Mouse (Mus musculus): ENCODE results near the gene Kif3b.
A peak's percentile ranks its signal among the peaks of the same experiment; 100 is the strongest.
"Not testable (repeated sequence)": the region's sequence is repeated elsewhere in the genome, so short reads cannot be mapped to it uniquely, and the experiment has no call there.

Gene Kif3b

GRCm38 (mm10) chr2:153345454-153346220 is 54.4 kb downstream of the Kif3b start, which contains the start of gene Asxl1:
Gene Asxl1 (plus strand): TSS chr2:153345829.
- DNase-seq (ENCODE audit: low read depth, low spot score), result peak; percentile 98

- DNase-seq (ENCODE audit: low read depth, low spot score), result peak; percentile 64
These were observed 55.3 kb downstream of the Kif3b start for GRCm38 (mm10) chr2:153346221-153347182.

- DNase-seq (ENCODE audit: low read depth, low spot score), result peak; percentile 48
These were observed 56.1 kb downstream of the Kif3b start for GRCm38 (mm10) chr2:153347183-153347781.

GRCm38 (mm10) chr2:153348100-153348831 is 57.1 kb downstream of the Kif3b start:
- DNase-seq (ENCODE audit: low read depth, low spot score), result no peak

- peak; percentile 75 for DNase-seq (ENCODE audit: low read depth, low spot score)
These were observed 59.5 kb downstream of the Kif3b start for GRCm38 (mm10) chr2:153350552-153351181.

- no peak for DNase-seq (ENCODE audit: low read depth, low spot score)
These were observed 63.4 kb downstream of the Kif3b start for GRCm38 (mm10) chr2:153354648-153355047.

GRCm38 (mm10) chr2:153356784-153357183 is 65.6 kb downstream of the Kif3b start:
- DNase-seq (ENCODE audit: low read depth, low spot score), result no peak

- DNase-seq (ENCODE audit: low read depth, low spot score), result no peak
These were observed 70.0 kb downstream of the Kif3b start for GRCm38 (mm10) chr2:153361101-153361710.

GRCm38 (mm10) chr2:153364531-153364930 is 73.3 kb downstream of the Kif3b start:
- not testable (repeated sequence) for DNase-seq (ENCODE audit: low read depth, low spot score)

- DNase-seq (ENCODE audit: low read depth, low spot score), result no peak
These were observed 79.7 kb downstream of the Kif3b start for GRCm38 (mm10) chr2:153370871-153371270.

- no peak for DNase-seq (ENCODE audit: low read depth, low spot score)
These were observed 84.2 kb downstream of the Kif3b start for GRCm38 (mm10) chr2:153375380-153375779.

GRCm38 (mm10) chr2:153380479-153380878 is 89.3 kb downstream of the Kif3b start:
- DNase-seq (ENCODE audit: low read depth, low spot score), result no peak

All from CD4-positive helper T cell, adult 2 months (primary cell).